ENCODE assay signal across 20 mouse cellular contexts in genomic region chr5:32987873-32988272, GRCm38 (mm10). TPM values are rescaled to one million over a fixed set of nuclear protein-coding genes. Genes with fewer than 3 reads are reported as not detected.
DNase-seq lines count a peak whose midpoint lies in the region; ATAC-seq and TF ChIP-seq lines count a peak whose summit lies in the region.
"Had no signal": no experiment of that assay in that cellular context is flagged by ENCODE, and none has a peak within 500 bp of the region (broad histone marks: within the 10 kb centered on the region; RNA-seq: fewer than 3 reads in every experiment).

No protein-coding gene starts in this region.

- H3K36me3 ChIP-seq in heart, embryonic 14.5 days (ENCODE audit: control insufficient read depth, insufficient read depth, low read length): peaks cover 35% of the 10 kb centered on the region
- H3K36me3 ChIP-seq in midbrain, embryonic 12.5 days: peaks cover 48% of the 10 kb centered on the region
- peaks cover 63% of the 10 kb centered on the region for H3K36me3 ChIP-seq in midbrain, embryonic 10.5 days
- H3K36me3 ChIP-seq in midbrain, embryonic 16.5 days (ENCODE audit: control insufficient read depth, insufficient read depth, low read length): peaks cover 11% of the 10 kb centered on the region

- WGBS in heart, embryonic 14.5 days: 64% methylated on average over 1 of the region's 1 CpGs
- WGBS in midbrain, embryonic 12.5 days: 77% methylated on average over 1 of the region's 1 CpGs
- 78% methylated on average over 1 of the region's 1 CpGs for WGBS in midbrain, embryonic 10.5 days
- WGBS in midbrain, embryonic 16.5 days: 65% methylated on average over 1 of the region's 1 CpGs

- peaks cover 22 to 34% of the 10 kb centered on the region in 2 experiments for H3K4me1 ChIP-seq in heart, embryonic 14.5 days (ENCODE audit: control insufficient read depth in 2 of 2, insufficient read depth in 2 of 2, low read length in 2 of 2)
- peaks cover 6% of the 10 kb centered on the region; the same call in 1 of the 2 replicates for H3K4me1 ChIP-seq in midbrain, embryonic 12.5 days
- 0 out of 2 replicates have a peak, but pooled peaks cover 5% of the 10 kb centered on the region for H3K4me1 ChIP-seq in midbrain, embryonic 10.5 days
- H3K4me1 ChIP-seq in midbrain, embryonic 16.5 days (ENCODE audit: control insufficient read depth, insufficient read depth, low read length): peaks cover 12% of the 10 kb centered on the region
- H3K4me1 ChIP-seq: embryonic facial prominence, embryonic 12.5 days; forebrain, embryonic 15.5 days; hindbrain, embryonic 10.5 days; limb, embryonic 10.5 days had no signal

- H3K27me3 ChIP-seq in heart, embryonic 14.5 days (ENCODE audit: control insufficient read depth, insufficient read depth, low read length): no peaks in the 10 kb centered on the region
- H3K27me3 ChIP-seq in midbrain, embryonic 12.5 days: no peaks in the 10 kb centered on the region
- H3K27me3 ChIP-seq in midbrain, embryonic 10.5 days (ENCODE audit: low read depth, poor library complexity, severe bottlenecking): no peaks in the 10 kb centered on the region
- no peaks in the 10 kb centered on the region for H3K27me3 ChIP-seq in midbrain, embryonic 16.5 days (ENCODE audit: control insufficient read depth, insufficient read depth, low read depth, low read length)
- H3K27me3 ChIP-seq: CH12.LX; embryonic facial prominence, embryonic 12.5 days; forebrain, embryonic 15.5 days had no signal

- H3K4me3 ChIP-seq in heart, embryonic 14.5 days (ENCODE audit: control insufficient read depth in 1 of 2, insufficient read depth in 1 of 2, low read depth in 1 of 2, low read length in 2 of 2): no peak overlapping the region
- no peak overlapping the region for H3K4me3 ChIP-seq in midbrain, embryonic 12.5 days
- no peak overlapping the region for H3K4me3 ChIP-seq in midbrain, embryonic 10.5 days
- no peak overlapping the region for H3K4me3 ChIP-seq in midbrain, embryonic 16.5 days (ENCODE audit: low read depth, low read length)
- H3K4me3 ChIP-seq: embryonic facial prominence, embryonic 12.5 days; forebrain, embryonic 15.5 days; hindbrain, embryonic 10.5 days; limb, embryonic 10.5 days had no signal

- H3K4me2 ChIP-seq in heart, embryonic 14.5 days (ENCODE audit: low read length): no peak overlapping the region
- no peak overlapping the region for H3K4me2 ChIP-seq in midbrain, embryonic 12.5 days (replicated peaks)
- H3K4me2 ChIP-seq in midbrain, embryonic 16.5 days (ENCODE audit: low read length): no peak overlapping the region
- H3K4me2 ChIP-seq: embryonic facial prominence, embryonic 12.5 days; forebrain, embryonic 15.5 days had no signal

- no peaks in the 10 kb centered on the region for H3K9me3 ChIP-seq in heart, embryonic 14.5 days (ENCODE audit: control insufficient read depth, low read length)
- H3K9me3 ChIP-seq in midbrain, embryonic 12.5 days: no peaks in the 10 kb centered on the region
- no peaks in the 10 kb centered on the region; the same call in 1 of the 2 replicates for H3K9me3 ChIP-seq in midbrain, embryonic 10.5 days (replicated peaks)
- no peaks in the 10 kb centered on the region for H3K9me3 ChIP-seq in midbrain, embryonic 16.5 days (replicated peaks; ENCODE audit: control insufficient read depth, low read length, poor library complexity, severe bottlenecking)
- H3K9me3 ChIP-seq: embryonic facial prominence, embryonic 12.5 days; forebrain, embryonic 15.5 days; hindbrain, embryonic 10.5 days; limb, embryonic 10.5 days had no signal

- TF ChIP-seq POLR2A in brain, embryonic 14.5 days (IDR thresholded peaks at IDR 0.05; ENCODE audit: borderline replicate concordance, extremely low read depth, insufficient read depth, insufficient read length, poor library complexity, severe bottlenecking): no peak

- TF ChIP-seq CTCF in brain, embryonic 14.5 days (IDR thresholded peaks at IDR 0.05; ENCODE audit: borderline replicate concordance, extremely low read depth, insufficient read depth, insufficient read length): no peak

- H3K9ac ChIP-seq in heart, embryonic 14.5 days (ENCODE audit: low read length): peak overlapping the region; percentile 38
- H3K9ac ChIP-seq in midbrain, embryonic 12.5 days (replicated peaks): no peak overlapping the region
- peak overlapping the region; percentile 11; the same call in 1 of the 2 replicates for H3K9ac ChIP-seq in midbrain, embryonic 16.5 days (ENCODE audit: low read depth, low read length)
- H3K9ac ChIP-seq: embryonic facial prominence, embryonic 12.5 days; forebrain, embryonic 15.5 days; liver, postnatal 0 days had no signal

- no peak for ATAC-seq in heart, embryonic 14.5 days (ENCODE audit: insufficient number of reproducible peaks, insufficient read depth, low FRiP score, low read depth)
- ATAC-seq in midbrain, embryonic 12.5 days (ENCODE audit: low FRiP score, low read depth): 0 out of 2 replicates have a peak, but pooled peaks have one; percentile 41
- no peak for ATAC-seq in midbrain, embryonic 16.5 days
- ATAC-seq: forebrain, embryonic 15.5 days; liver, postnatal 0 days had no signal

- no peak for DNase-seq in heart, adult 18-20 months
- DNase-seq in midbrain, embryonic 10.5 days (ENCODE audit: low spot score): no peak
- peak; percentile 35 for DNase-seq in brain, embryonic 14.5 days (ENCODE audit: low read depth)
- no peak for DNase-seq in adrenal gland, adult (ENCODE audit: inconsistent age in 2 of 2, low spot score in 1 of 2)
- DNase-seq: adrenal gland, postnatal 36 days; cerebellum, adult 9-10 months; gastrocnemius, postnatal 14 days; kidney, adult 8-10 months; kidney, postnatal 14 days; liver, postnatal 0 days; lung, postnatal 10 days; thymus, postnatal 25 days had no signal

- peak overlapping the region in 1 of 2 experiments; percentile 25; a peak in 2 of 4 replicates for H3K27ac ChIP-seq in heart, embryonic 14.5 days (replicated peaks in 1 of 2; ENCODE audit: control insufficient read depth in 1 of 2, insufficient read depth in 1 of 2, low read depth in 2 of 2, low read length in 2 of 2)
- no peak overlapping the region for H3K27ac ChIP-seq in midbrain, embryonic 12.5 days (replicated peaks)
- no peak overlapping the region for H3K27ac ChIP-seq in midbrain, embryonic 10.5 days (replicated peaks)
- H3K27ac ChIP-seq in midbrain, embryonic 16.5 days (ENCODE audit: low read length): no peak overlapping the region
- H3K27ac ChIP-seq: embryonic facial prominence, embryonic 12.5 days; forebrain, embryonic 15.5 days; hindbrain, embryonic 10.5 days; limb, embryonic 10.5 days had no signal

RNA-seq across cellular contexts. Expression of gene Ywhah, which starts 30.7 kb away (rescaled TPM):
- 438 and 448 TPM in 2 replicates for polyA plus RNA-seq in heart, embryonic 14.5 days (2014; fragmentation: Nextera tagmentation; extraction: Ambion mirVana)
- total RNA-seq in heart, adult 18-20 months (2021): 10 to 100 TPM; 90.3 TPM
- 435 and 440 TPM in 2 replicates for polyA plus RNA-seq in midbrain, embryonic 12.5 days (2016; fragmentation: Nextera tagmentation; extraction: Ambion mirVana)
- 457 and 467 TPM in 2 replicates for polyA plus RNA-seq in midbrain, embryonic 10.5 days (2016; fragmentation: Nextera tagmentation; extraction: Ambion mirVana)
- 379 and 484 TPM in 2 replicates for polyA plus RNA-seq in brain, embryonic 14.5 days (2012; rRNA removed)
- polyA plus RNA-seq in midbrain, embryonic 16.5 days (2015; fragmentation: Nextera tagmentation; extraction: Ambion mirVana): 878 and 976 TPM in 2 replicates
